In the genomic region with DNA sequence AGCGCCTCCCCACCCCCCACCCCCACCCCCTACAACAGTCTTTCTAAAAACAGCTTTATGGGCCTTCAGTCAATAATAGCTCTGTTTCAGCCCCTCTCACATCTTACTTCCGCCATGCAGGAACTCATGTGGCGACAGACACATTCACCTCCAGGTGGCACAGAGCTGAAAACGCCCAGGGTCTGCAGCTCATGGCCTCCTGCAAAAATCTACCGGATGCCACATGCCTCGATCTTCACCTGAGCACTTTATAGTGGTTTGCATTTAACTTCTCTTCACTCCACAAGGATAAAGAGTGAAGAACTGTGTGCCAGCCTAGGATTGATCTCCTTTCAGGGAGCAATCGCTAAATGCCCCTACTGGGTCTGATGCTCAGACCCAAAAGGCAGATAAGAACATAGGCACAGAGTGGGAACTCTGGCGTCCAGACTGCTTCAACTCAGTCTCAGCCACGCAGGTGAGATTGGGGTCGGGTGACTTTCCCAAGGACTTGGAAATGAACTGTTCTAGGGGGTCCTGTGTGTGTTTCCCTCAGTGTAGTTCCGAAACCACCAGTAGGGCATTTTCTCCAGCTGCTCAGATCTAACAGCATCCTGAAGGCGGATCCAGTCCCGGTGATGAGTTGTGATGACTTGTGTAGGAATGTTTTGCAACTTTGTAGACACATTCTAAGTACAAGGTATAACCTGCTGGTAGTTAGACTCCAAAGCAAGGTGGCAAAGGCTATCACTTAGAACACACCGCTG, we compare ENCODE assay signal across 12 mouse cellular contexts.
DNase-seq lines count a peak whose midpoint lies in the region; ATAC-seq and TF ChIP-seq lines count a peak whose summit lies in the region.
"Had no signal": no experiment of that assay in that cellular context is flagged by ENCODE, and none has a peak within 500 bp of the region (broad histone marks: within the 10 kb centered on the region; RNA-seq: fewer than 3 reads in every experiment).

No protein-coding gene starts in this region.

- peak overlapping the region; percentile 41; the same call in 1 of the 2 replicates for H3K4me2 ChIP-seq in hindbrain, embryonic 13.5 days
- no peak overlapping the region for H3K4me2 ChIP-seq in limb, embryonic 14.5 days (replicated peaks; ENCODE audit: low read depth, low read length, severe bottlenecking)
- H3K4me2 ChIP-seq: limb, embryonic 15.5 days had no signal

- no peak overlapping the region for H3K4me3 ChIP-seq in hindbrain, embryonic 13.5 days
- no peak overlapping the region for H3K4me3 ChIP-seq in hindbrain, embryonic 10.5 days
- no peak overlapping the region for H3K4me3 ChIP-seq in limb, embryonic 14.5 days (replicated peaks; ENCODE audit: low read length)
- H3K4me3 ChIP-seq: layer of hippocampus, adult 2 months; limb, embryonic 15.5 days had no signal

- peaks cover 29% of the 10 kb centered on the region for H3K4me1 ChIP-seq in hindbrain, embryonic 13.5 days (replicated peaks)
- peaks cover 47% of the 10 kb centered on the region for H3K4me1 ChIP-seq in hindbrain, embryonic 10.5 days (replicated peaks)
- H3K4me1 ChIP-seq in limb, embryonic 14.5 days (ENCODE audit: control insufficient read depth, insufficient read depth, low read length) = peaks cover 45% of the 10 kb centered on the region

- H3K36me3 ChIP-seq in hindbrain, embryonic 13.5 days = no peaks in the 10 kb centered on the region
- 0 out of 2 replicates have a peak, but pooled peaks cover 3% of the 10 kb centered on the region for H3K36me3 ChIP-seq in hindbrain, embryonic 10.5 days
- 0 out of 2 replicates have a peak, but pooled peaks cover under 1% of the 10 kb centered on the region for H3K36me3 ChIP-seq in limb, embryonic 14.5 days (ENCODE audit: control insufficient read depth, insufficient read depth, low read length)
- H3K36me3 ChIP-seq: limb, embryonic 15.5 days had no signal

- H3K27me3 ChIP-seq in hindbrain, embryonic 13.5 days = peaks cover 34% of the 10 kb centered on the region; the same call in 1 of the 2 replicates
- no peaks in the 10 kb centered on the region for H3K27me3 ChIP-seq in hindbrain, embryonic 10.5 days (ENCODE audit: insufficient read depth, poor library complexity, severe bottlenecking)
- no peaks in the 10 kb centered on the region for H3K27me3 ChIP-seq in limb, embryonic 14.5 days (ENCODE audit: control insufficient read depth, insufficient read depth, low read length)
- H3K27me3 ChIP-seq: limb, embryonic 15.5 days had no signal

- DNase-seq in hindbrain, embryonic 10.5 days (ENCODE audit: low spot score) = no peak
- DNase-seq in thymus, postnatal 14 days = peak; percentile 17
- DNase-seq in thymus, adult 18-20 months = no peak
- no peak for DNase-seq in limb, embryonic 14.5 days (ENCODE audit: low spot score)
- DNase-seq in gastrocnemius, postnatal 10 days = no peak
- DNase-seq in left cerebral cortex, adult 8-10 months (ENCODE audit: low spot score in 2 of 2) = no peak
- DNase-seq: retina, postnatal 1 day had no signal

- no peak for TF ChIP-seq POLR2A in limb, embryonic 14.5 days (IDR thresholded peaks at IDR 0.05; ENCODE audit: borderline replicate concordance, extremely low read depth, insufficient read depth, insufficient read length)

- WGBS in hindbrain, embryonic 13.5 days = 33% methylated on average over 14 of the region's 14 CpGs
- WGBS in hindbrain, embryonic 10.5 days = 42% methylated on average over 14 of the region's 14 CpGs
- WGBS in limb, embryonic 14.5 days = 28% methylated on average over 14 of the region's 14 CpGs

- no peak overlapping the region for H3K27ac ChIP-seq in hindbrain, embryonic 13.5 days
- H3K27ac ChIP-seq in hindbrain, embryonic 10.5 days = no peak overlapping the region
- H3K27ac ChIP-seq in limb, embryonic 14.5 days (replicated peaks; ENCODE audit: low read depth, low read length) = no peak overlapping the region
- H3K27ac ChIP-seq: layer of hippocampus, adult 2 months; limb, embryonic 15.5 days; macrophage had no signal

- H3K9ac ChIP-seq in hindbrain, embryonic 13.5 days = no peak overlapping the region
- H3K9ac ChIP-seq in limb, embryonic 14.5 days (ENCODE audit: low read depth, low read length, severe bottlenecking) = no peak overlapping the region
- H3K9ac ChIP-seq: limb, embryonic 15.5 days had no signal

- no peak for ATAC-seq in hindbrain, embryonic 13.5 days (ENCODE audit: low FRiP score)
- ATAC-seq in limb, embryonic 14.5 days (ENCODE audit: low FRiP score, low read depth) = peak; percentile 42; the same call in 1 of the 2 replicates
- ATAC-seq in erythroid progenitor cell, adult 5-6 weeks (replicated peaks; ENCODE audit: low FRiP score, poor library complexity, severe bottlenecking) = no peak

- no peaks in the 10 kb centered on the region for H3K9me3 ChIP-seq in hindbrain, embryonic 13.5 days
- H3K9me3 ChIP-seq in hindbrain, embryonic 10.5 days = no peaks in the 10 kb centered on the region
- no peaks in the 10 kb centered on the region for H3K9me3 ChIP-seq in limb, embryonic 14.5 days (ENCODE audit: control insufficient read depth, low read length)
- H3K9me3 ChIP-seq: limb, embryonic 15.5 days had no signal
